Mouse (Mus musculus): ENCODE measurements around the gene Musk.

- TF ChIP-seq CTCF (IDR thresholded peaks at IDR 0.05; ENCODE audit: low read depth) = no peak
- TF ChIP-seq EP300 (IDR thresholded peaks at IDR 0.05; ENCODE audit: low read depth) = no peak
These were observed 64.4 kb downstream of the Musk start for GRCm38 (mm10) chr4:58350206-58350605.
